Mouse (Mus musculus): ENCODE measurements at regions not wholly inside any gene's neighbourhood (a gene's known extent, or its start where the extent isn't known, plus 50 kb on each side); places are given as distances from the start of the nearest gene placed in this dataset.
A peak's percentile ranks its signal among the peaks of the same experiment; 100 is the strongest.

DNA sequence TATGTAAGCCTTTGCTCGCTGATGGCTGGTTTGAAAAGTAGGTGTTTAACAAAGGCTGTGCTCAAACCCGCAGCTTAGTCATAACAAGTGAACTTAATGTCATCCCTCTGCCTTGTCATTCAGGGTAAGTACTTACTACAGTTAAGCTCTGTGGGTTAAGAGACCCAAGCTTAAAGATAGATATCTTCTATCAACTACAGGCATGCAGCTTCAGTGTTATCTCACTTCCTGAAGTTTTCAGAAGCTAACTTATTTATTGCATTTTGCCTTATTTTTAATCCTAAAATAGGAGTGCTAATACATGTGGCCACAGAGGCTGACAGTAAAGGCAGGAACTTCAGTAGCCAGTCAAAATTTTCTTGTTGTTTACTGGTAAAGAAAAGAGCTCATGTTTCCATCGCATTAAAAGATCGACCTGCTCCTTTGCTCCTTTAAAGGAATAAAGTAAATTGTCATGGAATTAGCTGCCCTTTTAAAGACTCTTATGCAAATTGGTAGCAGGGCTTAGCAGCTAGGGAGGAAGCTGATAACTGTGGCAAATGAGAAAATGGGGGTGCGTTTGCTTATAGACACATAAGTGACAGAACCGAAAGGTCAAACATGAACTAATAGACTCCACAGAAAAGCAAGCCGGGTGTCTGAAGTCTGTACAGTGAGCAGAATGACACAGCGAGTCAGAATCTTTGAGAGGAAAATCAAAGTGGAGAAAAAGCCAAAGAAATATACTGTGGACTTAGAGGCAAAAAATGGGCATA, 55.9 kb upstream of the Inpp4b start:
- DNase-seq: no peak

DNA sequence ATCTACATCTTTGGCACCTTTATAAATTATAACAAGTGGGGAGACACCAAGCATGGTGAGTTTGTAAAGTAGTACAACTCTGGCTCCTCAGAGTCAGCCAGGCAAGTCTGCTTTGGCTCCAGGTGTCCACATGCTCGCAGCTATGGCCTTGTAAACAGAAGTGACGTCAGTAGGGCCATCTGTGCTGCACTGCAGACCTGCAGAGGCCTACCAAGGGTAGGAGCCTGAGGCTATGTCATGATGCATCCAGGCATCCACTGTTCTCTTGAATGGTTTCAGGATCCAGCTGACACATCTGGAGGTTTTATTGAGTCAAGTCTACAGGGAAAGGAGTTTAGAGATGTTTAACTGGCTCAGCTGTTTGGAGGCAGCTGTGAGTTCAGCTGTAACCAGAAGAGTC, 82.3 kb upstream of the Inpp4b start:
- no peak for DNase-seq

DNA sequence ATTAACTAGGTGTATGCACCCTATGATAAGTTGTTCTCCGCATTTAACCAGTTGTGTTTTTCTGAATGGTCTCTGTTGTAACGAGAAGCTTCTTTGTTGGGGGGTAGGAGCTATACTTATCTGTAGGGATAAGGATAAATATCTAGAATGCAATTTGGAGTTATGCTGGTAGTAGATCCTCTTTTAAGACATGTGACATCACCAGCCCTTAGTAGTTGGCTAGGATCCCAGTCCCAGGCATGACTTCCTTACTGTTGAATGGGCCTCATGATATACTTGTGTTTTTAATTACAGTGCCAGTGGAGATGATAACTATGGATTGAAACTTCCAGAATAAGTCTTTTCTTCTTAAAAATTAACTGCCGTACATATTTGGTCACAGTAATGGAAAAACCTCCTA, 118.5 kb upstream of the Inpp4b start:
- no peak for DNase-seq

DNA sequence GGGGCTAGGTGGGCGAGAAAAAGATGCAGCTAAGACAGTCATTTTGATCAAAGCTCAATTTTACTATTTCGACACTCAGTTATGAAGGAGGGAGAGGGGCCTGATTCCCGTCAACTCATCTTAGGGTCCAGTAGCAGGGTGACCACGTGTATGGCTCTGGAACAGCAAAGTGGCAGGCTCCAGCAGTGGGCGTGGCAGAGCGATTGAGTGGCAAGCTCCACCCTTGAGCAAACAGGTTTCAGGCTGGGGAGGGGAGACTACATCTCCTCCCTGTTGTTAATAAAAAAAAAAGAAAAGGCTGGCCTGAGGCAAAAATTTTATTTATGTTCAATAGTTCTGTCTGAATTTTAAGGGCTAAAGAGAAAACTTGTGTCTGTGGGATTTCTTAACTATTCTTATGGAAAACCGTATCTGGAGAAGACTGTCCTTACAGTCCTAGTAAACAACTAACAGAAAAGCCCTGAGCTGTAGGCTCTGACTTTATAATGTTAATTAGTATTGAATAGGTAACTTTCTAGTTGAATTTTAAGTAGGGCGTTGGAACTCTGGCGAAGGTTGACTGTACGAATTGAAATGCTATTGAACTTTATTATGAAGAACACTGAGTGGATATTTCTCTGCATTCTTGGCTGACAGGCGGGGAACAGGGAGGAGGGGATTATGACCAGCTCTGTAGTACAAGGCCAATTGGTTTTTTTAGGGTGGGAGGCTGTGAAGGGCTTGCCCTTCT, 155.1 kb upstream of the Inpp4b start:
- peak; percentile 15 to 52 for DNase-seq

DNA sequence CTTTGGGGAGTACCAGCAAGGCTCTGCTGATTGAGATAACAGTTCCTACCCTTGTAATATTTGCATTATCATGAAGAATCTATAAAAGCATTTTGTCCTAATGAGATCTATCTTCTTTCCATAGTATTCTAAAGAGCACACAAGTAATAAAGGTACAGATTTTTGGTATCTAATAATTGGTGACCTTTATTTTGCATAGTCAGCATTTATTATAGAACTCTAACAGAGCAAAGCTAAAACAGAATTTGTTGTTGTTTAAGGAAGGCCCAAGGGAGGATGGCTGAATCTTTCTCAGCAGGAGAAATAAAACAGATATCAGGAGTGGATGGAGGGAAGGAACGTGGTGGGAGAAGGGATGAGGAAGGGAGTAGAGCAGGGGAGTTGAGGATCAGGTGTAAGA, 160.8 kb upstream of the Usp38 start:
- no peak for DNase-seq

DNA sequence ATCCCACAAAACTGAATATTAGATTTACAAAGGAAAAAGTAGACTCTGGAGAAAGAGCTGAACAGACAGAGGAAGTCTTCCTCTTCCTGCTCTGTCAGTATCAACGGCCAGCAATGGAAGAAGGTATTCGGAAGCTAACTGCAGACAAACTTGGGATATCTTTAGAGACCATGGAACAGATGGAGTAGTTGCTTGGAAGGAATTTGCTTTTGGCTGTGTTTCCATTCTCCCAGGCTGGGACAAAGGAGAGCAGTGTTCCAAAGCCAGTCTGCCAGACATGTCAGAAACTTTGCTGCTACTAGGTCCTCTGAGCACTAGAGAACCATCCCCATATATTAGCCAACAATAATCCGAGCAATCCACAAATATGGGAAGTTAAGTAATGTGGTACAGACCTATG, 132.5 kb upstream of the Usp38 start:
- DNase-seq: no peak

DNA sequence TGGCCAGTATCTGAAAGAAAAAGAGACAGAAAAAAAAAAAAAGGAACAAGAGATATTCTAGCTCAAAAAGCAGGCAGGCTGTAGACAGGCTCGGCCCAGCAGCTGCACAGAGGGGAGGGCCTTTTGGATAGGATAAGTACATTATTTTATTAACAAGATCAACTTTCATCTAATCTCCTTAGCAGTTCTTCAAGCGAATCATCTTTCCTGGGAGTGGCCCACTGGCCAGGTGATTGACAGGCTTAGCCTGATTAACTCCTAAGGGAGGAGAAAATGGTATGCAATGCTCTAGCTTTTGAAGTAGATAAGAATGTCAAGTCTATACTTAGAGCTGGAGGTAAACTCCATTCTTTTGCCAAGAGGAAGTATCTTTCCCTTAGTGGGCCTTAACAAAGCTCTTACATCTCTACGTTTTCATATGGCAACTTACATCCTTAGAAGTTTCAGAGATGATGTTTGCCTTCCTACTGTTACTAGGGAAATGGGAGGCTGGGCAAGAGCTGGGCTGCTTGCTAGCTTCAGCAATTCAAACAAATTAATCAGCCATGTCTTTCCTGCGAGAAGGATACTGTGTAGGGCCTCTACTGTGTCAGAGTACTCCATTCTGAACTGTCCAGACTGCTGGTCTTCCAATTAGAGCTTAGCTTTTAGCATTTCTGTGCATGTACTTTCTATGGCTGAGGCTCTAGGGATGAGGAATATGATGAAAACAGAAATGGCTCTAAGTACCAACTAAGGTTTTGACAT, 92.2 kb upstream of the Usp38 start:
- DNase-seq: no peak

DNA sequence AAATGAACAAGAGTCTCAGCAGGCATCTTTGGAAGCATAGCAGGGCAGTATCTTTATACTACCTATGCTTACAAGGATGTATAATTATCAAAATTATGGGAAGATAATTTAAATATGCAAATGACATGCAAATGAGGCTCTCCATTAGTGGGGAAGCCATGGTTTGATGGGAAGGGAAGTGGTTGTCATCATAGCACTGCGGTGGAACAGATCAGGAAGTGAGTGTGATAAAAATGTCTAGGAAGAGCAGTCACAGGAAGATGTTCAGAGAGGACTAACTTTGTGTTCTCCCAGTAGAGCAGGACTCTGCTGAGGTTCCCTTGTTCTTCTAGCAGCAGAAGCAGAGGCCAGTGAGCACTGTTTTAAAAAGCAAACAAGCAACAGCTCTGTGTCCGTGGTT, 84.2 kb upstream of the Usp38 start:
- no peak for DNase-seq

DNA sequence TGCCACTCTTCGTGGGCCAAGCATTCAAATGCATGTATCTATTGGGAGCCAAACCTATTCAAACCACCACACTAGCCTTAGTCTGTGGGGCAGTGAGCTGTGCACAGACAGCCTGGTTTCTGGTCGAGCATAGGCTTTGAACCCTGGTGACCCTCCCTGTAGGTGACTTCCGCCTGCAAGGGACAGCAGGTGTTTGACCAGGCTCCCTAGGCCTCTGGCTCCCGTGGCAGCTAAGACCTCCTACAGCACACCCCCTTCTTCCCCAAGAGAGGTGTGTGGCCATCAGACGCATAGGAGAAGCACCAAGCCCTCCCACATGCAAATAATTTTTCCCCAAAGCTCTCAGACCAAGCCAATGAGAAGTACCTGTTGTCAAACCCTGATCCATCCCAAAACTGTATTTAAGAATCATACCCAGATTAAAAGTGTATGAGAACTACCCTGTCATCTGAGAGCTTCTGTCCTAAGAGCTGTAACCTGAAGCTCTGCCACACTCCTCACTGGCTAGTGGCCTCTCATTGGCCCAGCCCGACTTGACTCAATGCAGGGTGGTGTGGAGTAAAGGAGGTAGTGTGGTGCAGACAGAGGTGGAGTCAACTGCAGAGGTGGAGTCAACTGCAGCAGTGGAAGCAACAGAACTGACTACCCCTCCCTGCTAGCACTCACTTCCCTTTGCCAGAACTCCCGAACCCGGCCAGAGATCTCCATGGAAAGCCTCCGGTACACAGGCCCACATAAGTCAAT, 82.5 kb upstream of the Usp38 start:
- peak in 1 of 2 experiments; percentile 13 for DNase-seq

DNA sequence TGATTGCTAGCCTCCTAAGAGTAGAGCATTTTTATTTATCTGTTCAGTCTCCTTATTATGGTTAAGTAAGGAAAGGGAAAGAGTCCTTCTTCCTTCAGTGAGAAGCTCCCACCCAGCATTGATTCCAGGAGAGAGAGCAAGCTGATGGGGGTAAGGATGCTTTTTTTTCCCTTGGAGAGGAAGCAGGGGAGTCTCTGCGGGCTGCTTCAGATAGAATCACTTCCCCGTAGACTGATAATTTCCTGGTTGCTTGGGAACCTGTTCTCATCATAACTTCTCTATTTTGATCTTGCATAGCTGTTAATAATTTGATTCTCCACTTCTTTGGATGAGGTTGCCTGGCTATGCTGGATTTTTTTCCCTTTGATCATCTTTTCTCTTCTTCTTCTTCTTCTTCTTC, 80.5 kb upstream of the Usp38 start:
- no peak for DNase-seq

DNA sequence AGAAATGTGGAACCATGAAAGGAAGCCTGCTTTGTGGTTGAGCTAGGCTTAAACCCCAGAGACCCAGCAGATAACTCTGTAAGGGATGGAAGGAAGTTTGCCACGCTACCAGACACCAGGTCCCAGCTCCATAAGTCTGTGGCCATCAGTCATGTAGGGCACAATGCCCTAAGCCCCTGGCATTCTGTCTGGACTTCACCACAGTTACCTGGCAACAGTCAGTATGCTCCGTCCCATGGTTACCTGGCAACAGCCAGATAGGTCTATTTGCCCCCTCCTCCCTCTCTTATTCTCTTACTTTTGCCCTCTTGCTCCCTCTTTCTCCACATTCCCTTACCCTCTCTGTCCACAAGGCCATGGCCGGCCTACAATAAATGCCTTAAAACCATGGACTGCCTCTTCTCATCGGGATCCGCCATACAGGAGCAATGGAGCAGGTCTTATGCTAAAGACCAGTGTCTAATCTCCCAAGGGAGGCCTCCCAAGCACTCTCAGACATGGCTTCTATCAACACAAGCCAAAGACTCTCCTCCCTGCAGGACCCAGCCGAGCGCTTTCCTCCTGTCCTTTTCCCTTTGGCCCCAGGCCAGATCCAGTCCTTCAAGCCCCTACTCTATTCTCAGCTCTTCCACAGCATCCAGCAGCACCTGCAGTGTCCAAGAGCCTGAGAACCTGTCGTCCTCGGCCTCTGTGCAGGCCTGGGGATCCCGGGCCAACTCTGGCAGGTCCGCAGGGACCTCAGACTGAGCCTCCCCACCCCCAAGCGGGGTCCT, 66.3 kb upstream of the Usp38 start:
- DNase-seq: no peak

DNA sequence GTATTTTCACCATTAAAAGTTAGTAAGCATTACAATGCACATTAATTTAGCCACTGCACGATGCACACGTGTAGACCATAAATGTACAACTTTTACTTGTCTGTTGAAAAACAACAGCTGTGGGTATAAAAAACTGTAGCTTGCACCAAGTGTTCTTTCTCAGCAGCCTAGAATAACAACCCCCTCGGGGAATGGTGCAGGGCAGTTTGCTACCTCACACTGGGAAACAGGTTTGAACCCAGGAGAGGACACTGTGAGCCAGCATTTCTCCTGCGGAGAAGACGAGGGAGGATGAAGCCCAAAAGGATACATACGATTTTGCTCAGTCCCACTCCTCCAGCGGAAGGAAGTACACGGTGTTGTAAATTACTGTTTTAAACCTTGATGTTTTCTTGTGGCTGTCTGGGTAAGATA, 65.2 kb upstream of the Usp38 start:
- peak; percentile 12 to 27 for DNase-seq

DNA sequence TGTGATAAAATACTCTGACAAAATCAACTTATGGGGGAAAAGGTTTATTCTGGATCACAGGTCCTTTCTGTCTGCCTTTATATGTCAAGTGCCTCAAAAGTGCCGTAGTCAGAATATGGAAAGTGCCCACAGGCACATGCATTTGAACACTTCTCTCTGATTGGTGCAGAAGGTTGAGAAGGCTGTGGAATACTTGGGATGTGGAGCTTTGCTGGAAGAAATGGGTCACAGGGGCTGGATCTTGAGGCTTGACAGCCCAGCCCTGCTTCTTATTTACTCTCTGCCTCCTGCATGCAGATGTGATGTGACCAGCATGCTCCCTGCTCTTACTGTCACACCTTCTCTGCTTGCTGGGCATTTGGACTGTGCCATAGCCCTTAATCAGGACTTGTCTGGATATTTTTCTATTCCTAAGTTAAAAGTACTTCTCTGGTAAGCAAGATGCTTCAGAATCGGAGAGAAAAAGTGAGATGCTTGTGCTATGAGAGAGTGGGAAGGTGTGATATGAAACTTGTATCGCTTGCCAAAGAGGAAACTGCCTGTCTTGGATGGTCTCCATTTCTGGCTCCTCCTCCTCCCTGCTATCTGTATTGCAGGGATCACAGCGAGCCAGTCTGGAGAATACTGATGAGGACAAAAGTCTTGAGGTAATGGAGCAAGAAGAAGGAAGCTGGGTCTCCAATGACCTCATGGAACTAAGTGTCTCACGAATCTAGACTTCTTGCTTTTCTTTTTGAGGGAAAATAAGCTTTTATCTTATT, 54.5 kb upstream of the Usp38 start:
- DNase-seq: no peak

DNA sequence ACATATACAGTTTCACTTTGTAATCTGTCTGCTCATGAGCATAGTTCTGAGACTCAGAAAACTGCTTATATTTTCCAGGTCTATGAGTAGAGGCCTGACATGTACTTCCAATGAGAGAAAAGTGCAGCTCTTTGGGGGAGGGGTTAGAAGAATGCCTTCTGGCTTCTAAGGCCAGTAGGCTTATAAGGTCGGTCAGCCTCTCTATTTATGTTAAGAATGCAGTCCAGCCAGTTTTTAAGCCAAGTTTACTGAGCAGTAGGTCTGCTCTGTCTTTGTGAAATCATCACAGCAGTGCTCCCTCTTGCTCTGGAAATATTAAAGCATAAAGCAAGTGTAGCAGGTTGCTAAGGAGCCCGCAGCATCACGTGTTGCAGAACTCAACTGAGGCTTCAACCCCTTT, 53.8 kb upstream of the Usp38 start:
- DNase-seq: no peak

DNA sequence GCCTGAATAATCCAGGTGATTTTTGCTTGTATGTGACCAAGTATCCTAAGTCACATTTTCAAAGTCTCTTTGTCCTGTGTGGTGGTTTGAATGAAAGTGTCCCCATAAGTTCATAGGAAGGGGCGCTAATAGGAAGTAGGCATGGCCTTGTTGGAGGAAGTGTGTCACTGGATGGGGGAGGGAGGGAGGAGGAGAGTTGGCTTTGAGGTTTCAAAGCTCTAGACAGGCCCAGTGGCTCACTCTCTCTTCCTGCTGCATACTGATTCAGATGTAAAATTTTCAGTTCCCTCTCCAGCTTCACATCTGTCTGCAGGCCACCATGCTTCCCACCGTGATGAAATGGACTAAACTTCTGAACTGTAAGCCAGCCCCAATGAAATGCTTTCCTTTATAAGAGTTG, 52.0 kb upstream of the Usp38 start:
- no peak for DNase-seq
